Mouse (Mus musculus) G1E-ER4 (cell line): Measurements from ENCODE around the gene Ren1. TPM values are rescaled to one million over a fixed set of nuclear protein-coding genes. Genes with fewer than 3 reads are reported as not detected.

Source experiments
- GATA1 ChIP-seq: IDR thresholded peaks from one replicate; pipeline ENCODE4 v1.8.0; 2012; ENCODE audit warnings: low read length, inconsistent platforms
- polyA plus RNA-seq: library from polyadenylated mRNA; stranded (reverse); fragments of >175 nt; gene quantifications from 2 replicates; pipeline ENCODE4 v1.2.3, GENCODE M21; 2012

The Ren1 gene
- polyA plus RNA-seq, 1 experiment = not detected

- no peak for TF ChIP-seq GATA1
These were observed 31.7 kb downstream of the Ren1 start for GRCm38 (mm10) chr1:133382008-133382407.

- TF ChIP-seq GATA1 = no peak
These were observed 32.3 kb downstream of the Ren1 start for GRCm38 (mm10) chr1:133382552-133383155.

DNA sequence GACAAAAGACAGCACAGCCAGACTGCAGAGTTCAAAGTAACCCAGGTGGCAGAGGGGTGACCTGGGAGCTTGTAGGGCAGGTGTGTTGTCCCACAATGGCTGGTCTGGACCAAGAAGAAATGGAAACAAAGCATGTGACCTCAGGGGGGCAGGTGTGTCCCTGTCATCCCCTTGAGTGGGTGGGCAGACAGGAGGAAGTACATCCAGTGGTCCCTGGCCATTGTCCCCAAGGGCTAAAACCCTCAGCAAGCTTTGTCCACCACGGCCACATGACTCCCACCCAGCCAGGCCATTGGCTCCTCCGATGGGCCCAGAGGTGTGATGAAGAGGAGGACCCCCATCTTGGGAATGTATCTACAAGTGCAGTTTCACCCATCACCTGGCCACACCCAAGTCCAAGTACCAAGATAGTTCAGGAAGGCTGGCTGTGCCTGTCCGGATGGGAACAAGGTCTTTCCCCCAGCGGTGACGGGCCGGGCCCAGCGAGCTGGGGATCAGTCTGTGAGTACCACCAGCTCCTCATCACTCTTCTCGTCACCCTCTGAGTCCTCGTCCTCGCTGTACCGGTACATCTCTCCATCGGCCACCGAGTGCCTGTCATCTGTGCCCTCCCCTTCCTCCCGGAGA lies 33.0 kb downstream of the Ren1 start:
- no peak for TF ChIP-seq GATA1

DNA sequence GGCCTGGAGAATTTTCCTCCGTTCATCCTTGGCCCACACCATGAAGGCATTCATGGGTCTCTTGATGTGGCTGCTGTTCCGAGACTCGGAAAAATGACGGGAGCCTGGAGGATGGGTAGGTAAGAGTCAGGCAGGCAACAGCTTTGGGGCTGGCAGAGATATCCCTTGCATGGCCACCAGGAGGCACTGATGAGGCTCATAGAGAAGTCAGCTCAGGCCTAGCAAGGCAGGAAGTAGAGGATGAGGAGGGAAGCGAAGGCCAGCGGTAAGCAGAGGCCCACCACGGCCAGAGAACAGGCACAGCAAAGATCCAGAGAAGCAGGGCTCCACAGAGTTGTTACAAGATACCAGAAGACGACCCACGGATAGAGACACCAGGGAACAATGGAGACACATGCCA lies 35.2 kb downstream of the Ren1 start:
- no peak for TF ChIP-seq GATA1

DNA sequence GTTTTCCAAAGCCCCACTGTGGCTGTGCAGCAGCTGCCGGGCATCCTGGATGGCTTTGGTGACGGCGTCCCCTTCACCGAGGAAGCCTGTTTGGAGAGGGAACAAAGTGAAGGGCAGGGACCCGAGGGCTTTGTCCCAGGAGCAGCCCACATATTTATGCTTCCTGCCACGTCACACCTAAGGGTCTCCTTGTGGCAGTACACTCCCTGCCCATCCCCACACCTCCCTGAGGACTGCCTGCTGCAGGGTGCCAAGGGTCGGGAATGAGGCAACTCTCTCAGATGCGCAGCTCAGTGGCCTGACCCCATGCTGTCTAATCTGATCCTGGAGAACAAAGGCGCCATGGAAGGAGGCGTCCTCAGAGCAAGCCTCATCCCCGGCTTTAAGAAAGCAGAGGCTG lies 35.9 kb downstream of the Ren1 start:
- TF ChIP-seq GATA1 = no peak

DNA sequence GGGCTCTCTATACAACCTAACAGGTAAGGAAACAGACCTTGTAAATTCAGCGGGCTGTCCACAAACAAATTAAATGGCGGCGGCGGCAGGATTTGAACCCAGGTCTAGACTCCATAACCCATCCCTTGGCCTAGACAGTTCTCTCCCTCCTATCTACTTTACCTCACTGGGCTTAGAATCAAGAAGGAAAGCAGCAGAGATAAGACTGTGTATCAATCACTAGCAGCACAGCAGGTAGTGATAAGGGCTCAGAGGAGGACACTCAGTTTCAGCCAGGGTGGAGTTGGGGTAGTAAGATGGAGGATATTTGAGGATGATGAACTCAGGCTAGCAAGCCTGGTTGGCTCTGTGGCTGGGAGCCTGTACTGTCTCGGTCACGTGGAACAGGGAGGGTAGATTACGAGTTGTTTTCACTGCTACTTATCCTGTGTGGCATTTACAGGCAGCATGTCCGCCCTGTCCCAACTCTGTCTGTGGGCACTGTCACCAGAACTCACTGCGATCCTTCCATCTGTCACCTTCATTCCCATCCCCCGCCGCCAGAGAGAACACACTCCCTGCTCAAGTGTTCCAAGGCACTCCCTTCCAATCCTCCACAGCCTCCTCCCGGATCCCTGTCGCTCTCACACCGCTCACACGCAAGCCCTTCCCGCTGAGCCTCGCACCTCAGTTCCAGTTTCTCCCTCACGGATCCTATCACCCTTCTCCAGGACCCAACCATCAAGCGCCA lies 37.4 kb downstream of the Ren1 start:
- no peak for TF ChIP-seq GATA1

GRCm38 (mm10) chr1:133394702-133395101 lies 44.4 kb downstream of the Ren1 start:
- no peak for TF ChIP-seq GATA1

DNA sequence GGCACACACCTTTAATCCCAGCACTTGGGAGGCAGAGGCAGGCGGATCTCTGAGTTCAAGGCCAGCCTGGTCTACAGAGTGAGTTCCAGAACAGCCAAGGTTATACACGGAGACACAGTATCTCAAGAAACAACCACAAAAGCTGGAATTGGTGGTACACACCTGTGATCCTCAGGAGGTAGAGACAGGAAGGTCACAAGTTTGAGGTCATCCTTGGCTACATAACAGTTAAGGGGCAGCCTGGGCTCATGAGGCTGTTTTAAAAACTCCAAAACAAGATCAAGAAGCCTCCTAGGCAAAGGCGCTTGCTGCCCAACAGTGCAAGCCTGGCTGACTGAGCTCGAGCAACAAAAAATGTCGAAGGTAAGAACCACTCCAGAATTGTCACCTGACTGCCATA lies 46.4 kb downstream of the Ren1 start:
- TF ChIP-seq GATA1 = no peak

GRCm38 (mm10) chr1:133397094-133397482 lies 46.8 kb downstream of the Ren1 start:
- TF ChIP-seq GATA1 = no peak

DNA sequence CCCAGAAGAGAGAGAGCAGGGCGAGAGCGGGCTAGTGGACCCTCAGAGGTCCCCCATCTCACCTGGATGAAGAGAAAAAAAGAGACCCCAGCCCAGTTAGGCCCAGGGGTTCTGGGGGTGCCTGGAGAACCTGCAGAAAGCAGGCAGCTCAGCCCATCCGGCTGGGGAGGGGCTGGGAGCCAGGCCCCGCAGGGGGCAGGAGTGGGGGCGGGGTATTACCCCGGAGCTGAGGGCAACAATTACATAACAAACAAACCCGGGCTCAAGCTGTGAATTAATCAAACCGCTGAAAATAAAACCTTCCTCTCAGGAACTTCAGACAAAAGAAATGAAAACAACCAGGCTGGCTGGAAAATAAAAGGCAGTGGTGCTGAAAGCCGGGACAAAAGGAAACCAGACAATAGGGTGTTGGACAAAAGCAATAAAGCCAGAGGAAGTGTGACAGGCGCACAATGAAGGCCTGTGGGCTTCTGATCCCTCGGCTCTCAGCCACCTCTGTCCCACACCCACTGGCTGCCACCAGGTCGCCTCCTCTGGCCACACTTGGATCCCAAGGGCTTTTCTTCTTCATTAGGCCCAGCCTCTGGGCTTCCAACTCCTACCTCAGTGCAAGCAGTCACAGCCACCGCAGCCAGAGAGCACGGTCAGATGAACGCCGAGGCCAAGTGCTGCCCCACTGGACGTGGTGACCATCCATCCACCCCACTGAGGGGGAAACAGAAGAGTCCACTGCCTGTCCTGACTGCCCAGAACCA lies 47.4 kb downstream of the Ren1 start:
- TF ChIP-seq GATA1 = no peak

DNA sequence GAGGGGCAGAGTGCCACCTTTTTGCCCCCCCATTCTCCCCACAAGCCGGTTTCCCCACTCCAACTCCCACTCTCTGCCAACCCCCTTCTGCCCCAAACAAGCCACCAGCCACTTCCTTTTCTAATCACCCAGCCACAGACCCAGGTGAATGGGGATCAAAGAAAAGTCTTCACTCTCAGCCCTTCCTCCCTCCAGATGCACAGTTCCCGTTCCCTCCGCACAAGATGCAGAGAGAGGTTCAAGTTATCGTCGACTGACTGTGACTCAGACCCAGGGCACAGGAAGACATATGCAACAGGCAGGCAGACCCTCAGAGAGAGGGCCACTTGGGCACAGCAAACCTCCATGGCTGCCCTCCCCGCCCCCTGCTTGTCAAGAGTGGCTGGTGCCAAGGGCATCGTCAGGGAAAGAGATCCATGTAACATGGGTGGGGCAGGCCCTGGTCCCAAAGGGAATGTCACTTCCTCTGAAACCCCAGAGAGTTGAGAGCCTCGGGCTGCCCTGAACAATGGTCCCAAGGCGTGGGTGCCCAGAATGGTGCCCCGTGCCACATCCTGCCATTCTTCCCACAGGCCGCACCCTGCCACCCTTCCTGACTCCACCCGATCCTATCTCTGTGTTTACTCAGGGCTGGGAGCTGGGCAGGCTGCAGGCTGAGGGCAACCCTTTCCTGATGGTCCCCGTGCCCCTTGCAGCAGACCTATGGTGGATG lies 49.9 kb downstream of the Ren1 start:
- TF ChIP-seq GATA1 = no peak

- TF ChIP-seq GATA1 = no peak
These were observed 53.7 kb downstream of the Ren1 start for GRCm38 (mm10) chr1:133404005-133404404.

GRCm38 (mm10) chr1:133406614-133407013 lies 56.3 kb downstream of the Ren1 start:
- TF ChIP-seq GATA1 = no peak

GRCm38 (mm10) chr1:133407436-133407835 lies 57.1 kb downstream of the Ren1 start:
- TF ChIP-seq GATA1 = no peak

GRCm38 (mm10) chr1:133408321-133408720 lies 58.0 kb downstream of the Ren1 start:
- TF ChIP-seq GATA1 = no peak

GRCm38 (mm10) chr1:133408880-133409516 lies 58.7 kb downstream of the Ren1 start:
- TF ChIP-seq GATA1 = no peak
